Mouse (Mus musculus): ENCODE results near the gene Gm29554.
"Not testable (repeated sequence)": the region's sequence is repeated elsewhere in the genome, so short reads cannot be mapped to it uniquely, and the experiment has no call there.

Gene Gm29554

GRCm38 (mm10) chrY:12273632-12274031 is at the start of gene Gm29554:
Gm29554 (plus strand) TSS chrY:12273932.
- not testable (repeated sequence) for DNase-seq (ENCODE audit: inconsistent age in 2 of 2, low spot score in 1 of 2)
